Mouse (Mus musculus) stomach, embryonic 16.5 days (tissue): ENCODE data around the gene Kcnh7. TPM values are rescaled to one million over a fixed set of nuclear protein-coding genes. Genes with fewer than 3 reads are reported as not detected.

Experiments used
- ATAC-seq: fragments of 200-750 bp; cut with Nextera tagmentation; 2 replicates; pipeline ENCODE4 v1.8.0; 2017; ENCODE audit warnings: moderate number of reproducible peaks, moderate TSS enrichment; ENCODE audit not compliant: insufficient read depth, low FRiP score
- H3K27ac ChIP-seq: fragments of 300-500 bp; sonication (generic); 2 replicates; pipeline ENCODE4 v1.5.1; 2014; ENCODE audit warnings: low read length
- H3K27me3 ChIP-seq: fragments of 300-500 bp; sonication (generic); 2 replicates; pipeline ENCODE4 v1.6.1; 2014; ENCODE audit warnings: low read length, control low read depth, mixed read lengths; ENCODE audit not compliant: control insufficient read depth, insufficient read depth
- H3K36me3 ChIP-seq: fragments of 300-500 bp; sonication (generic); 2 replicates; pipeline ENCODE4 v1.6.1; 2014; ENCODE audit warnings: low read length; ENCODE audit not compliant: control insufficient read depth, insufficient read depth
- H3K4me1 ChIP-seq: fragments of 300-500 bp; sonication (generic); 2 replicates; pipeline ENCODE4 v1.6.1; 2014; ENCODE audit warnings: low read length, control low read depth, mixed read lengths; ENCODE audit not compliant: control insufficient read depth, insufficient read depth
- H3K4me2 ChIP-seq: fragments of 300-500 bp; sonication (generic); 2 replicates; pipeline ENCODE4 v1.6.1; 2014; ENCODE audit warnings: low read depth, low read length, mixed read lengths
- H3K4me3 ChIP-seq: fragments of 300-500 bp; sonication (generic); replicated peaks from 2 replicates; pipeline ENCODE4 v1.5.1; 2014; ENCODE audit warnings: mild to moderate bottlenecking, low read length
- H3K9ac ChIP-seq: fragments of 300-500 bp; sonication (generic); 2 replicates; pipeline ENCODE4 v1.6.1; 2014; ENCODE audit warnings: low read length
- H3K9me3 ChIP-seq: fragments of 300-500 bp; sonication (generic); replicated peaks from 2 replicates; pipeline ENCODE4 v1.6.1; 2016; ENCODE audit warnings: low read length, control low read depth; ENCODE audit not compliant: control insufficient read depth
- WGBS: fragments of 180-500 bp; shearing (Covaris S2); extraction: QIAGEN DNeasy Blood & Tissue Kit; methylation state at CpG from one replicate; pipeline ENCODE4 v1.1.7; 2014; 5-methylcytosine and 5-hydroxymethylcytosine counted together
- polyA plus RNA-seq: library from polyadenylated mRNA; unstranded; fragments of >200 nt; fragmentation: Nextera tagmentation; extraction: Ambion mirVana; gene quantifications from 2 replicates; pipeline ENCODE4 v1.2.1, GENCODE M21; 2015

The Kcnh7 gene
- polyA plus RNA-seq, 1 experiment from 2014 or later, result 0.28 TPM

DNA sequence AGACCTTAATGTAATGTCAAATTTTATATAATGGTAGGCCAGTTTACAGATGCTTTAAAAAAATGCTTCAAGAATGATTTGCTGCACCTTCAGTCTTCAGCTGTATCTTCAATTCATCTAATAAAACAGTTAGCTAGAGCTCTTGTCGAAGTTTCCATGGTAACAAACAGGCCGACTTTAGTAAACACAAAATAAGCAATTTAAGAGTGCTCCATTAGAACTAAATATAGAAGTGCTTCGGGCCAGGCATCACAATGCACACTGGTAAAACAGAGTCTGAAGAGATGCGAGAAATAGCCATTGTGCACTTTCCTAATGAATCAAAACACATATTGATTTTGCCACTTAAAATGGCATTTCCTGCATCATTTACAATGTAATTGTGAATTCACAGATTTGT lies 305.3 kb downstream of the Kcnh7 start:
- Histone ChIP-seq H3K9me3 (no peaks in the 10 kb centered on the region), H3K4me1 (no peaks in the 10 kb centered on the region), H3K4me2 (no peak overlapping the region), H3K27me3 (no peaks in the 10 kb centered on the region), H3K9ac (no peak overlapping the region), H3K36me3 (no peaks in the 10 kb centered on the region), H3K4me3 (no peak overlapping the region), H3K27ac (no peak overlapping the region)
- WGBS, result 69% methylated on average over 4 of the region's 4 CpGs
- ATAC-seq, result no peak

DNA sequence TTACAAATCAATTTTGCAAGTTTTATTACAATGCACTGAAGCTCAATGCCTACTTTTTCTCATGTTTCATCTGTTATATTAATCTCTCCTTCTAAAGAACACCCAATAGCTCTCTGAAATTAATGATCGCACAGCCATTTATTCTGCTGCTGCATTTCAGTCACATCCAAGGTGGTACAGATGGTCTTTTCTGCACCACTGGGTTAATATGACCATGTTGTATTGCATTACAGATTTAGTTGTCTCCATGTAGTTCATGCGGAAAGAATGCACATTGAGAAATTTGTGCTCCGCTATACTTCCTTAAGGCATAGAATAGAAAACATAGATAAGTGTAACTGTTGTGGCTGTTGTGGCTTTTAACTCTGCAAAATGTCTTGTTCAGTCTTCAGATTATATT lies 328.7 kb downstream of the Kcnh7 start:
- H3K9me3 ChIP-seq, result no peaks in the 10 kb centered on the region
- no peaks in the 10 kb centered on the region for H3K36me3 ChIP-seq
- no peak overlapping the region for H3K27ac ChIP-seq
- no peaks in the 10 kb centered on the region for H3K27me3 ChIP-seq
- no peak overlapping the region for H3K9ac ChIP-seq
- no peaks in the 10 kb centered on the region for H3K4me1 ChIP-seq
- no peak overlapping the region for H3K4me3 ChIP-seq
- H3K4me2 ChIP-seq, result no peak overlapping the region
- 96% methylated on average over 3 of the region's 3 CpGs for WGBS
- no peak for ATAC-seq

- H3K4me3 ChIP-seq, result no peak overlapping the region
- no peak overlapping the region for H3K4me2 ChIP-seq
- H3K36me3 ChIP-seq, result no peaks in the 10 kb centered on the region
- no peaks in the 10 kb centered on the region for H3K4me1 ChIP-seq
- no peak overlapping the region for H3K27ac ChIP-seq
- ATAC-seq, result no peak
- 71% methylated on average over 1 of the region's 1 CpGs for WGBS
- no peaks in the 10 kb centered on the region for H3K9me3 ChIP-seq
- H3K27me3 ChIP-seq, result no peaks in the 10 kb centered on the region
- H3K9ac ChIP-seq, result no peak overlapping the region
Observed at GRCm38 (mm10) chr2:62842630-62843029, 341.5 kb downstream of the Kcnh7 start.

- Histone ChIP-seq H3K27ac (no peak overlapping the region), H3K4me2 (no peak overlapping the region), H3K36me3 (no peaks in the 10 kb centered on the region), H3K4me3 (no peak overlapping the region), H3K4me1 (no peaks in the 10 kb centered on the region), H3K9me3 (no peaks in the 10 kb centered on the region), H3K27me3 (no peaks in the 10 kb centered on the region), H3K9ac (no peak overlapping the region)
- ATAC-seq, result no peak
- WGBS, result 76% methylated on average over 1 of the region's 1 CpGs
Observed at GRCm38 (mm10) chr2:62834261-62834660, 349.8 kb downstream of the Kcnh7 start.

GRCm38 (mm10) chr2:62819231-62819630 lies 364.9 kb downstream of the Kcnh7 start:
- Histone ChIP-seq H3K36me3 (no peaks in the 10 kb centered on the region), H3K4me3 (no peak overlapping the region), H3K9ac (no peak overlapping the region), H3K27me3 (no peaks in the 10 kb centered on the region), H3K4me1 (no peaks in the 10 kb centered on the region), H3K4me2 (no peak overlapping the region), H3K27ac (no peak overlapping the region), H3K9me3 (no peaks in the 10 kb centered on the region)
- WGBS, result 63% methylated on average over 2 of the region's 2 CpGs
- ATAC-seq, result no peak

- H3K36me3 ChIP-seq, result no peaks in the 10 kb centered on the region
- ATAC-seq, result no peak
- no peaks in the 10 kb centered on the region for H3K9me3 ChIP-seq
- no peak overlapping the region for H3K4me2 ChIP-seq
- H3K4me3 ChIP-seq, result no peak overlapping the region
- no peaks in the 10 kb centered on the region for H3K4me1 ChIP-seq
- no peak overlapping the region for H3K27ac ChIP-seq
- H3K9ac ChIP-seq, result no peak overlapping the region
- WGBS, result 79% methylated on average over 3 of the region's 3 CpGs
- no peaks in the 10 kb centered on the region for H3K27me3 ChIP-seq
Observed at GRCm38 (mm10) chr2:62816016-62816415, 368.1 kb downstream of the Kcnh7 start.

- no peak for ATAC-seq
- H3K9ac ChIP-seq, result no peak overlapping the region
- no peak overlapping the region for H3K27ac ChIP-seq
- 46% methylated on average over 4 of the region's 4 CpGs for WGBS
- H3K4me3 ChIP-seq, result no peak overlapping the region
- H3K27me3 ChIP-seq, result no peaks in the 10 kb centered on the region
- H3K4me2 ChIP-seq, result no peak overlapping the region
- H3K9me3 ChIP-seq, result no peaks in the 10 kb centered on the region
- no peaks in the 10 kb centered on the region for H3K36me3 ChIP-seq
- H3K4me1 ChIP-seq, result no peaks in the 10 kb centered on the region
Observed at GRCm38 (mm10) chr2:62808813-62809212, 375.3 kb downstream of the Kcnh7 start.

DNA sequence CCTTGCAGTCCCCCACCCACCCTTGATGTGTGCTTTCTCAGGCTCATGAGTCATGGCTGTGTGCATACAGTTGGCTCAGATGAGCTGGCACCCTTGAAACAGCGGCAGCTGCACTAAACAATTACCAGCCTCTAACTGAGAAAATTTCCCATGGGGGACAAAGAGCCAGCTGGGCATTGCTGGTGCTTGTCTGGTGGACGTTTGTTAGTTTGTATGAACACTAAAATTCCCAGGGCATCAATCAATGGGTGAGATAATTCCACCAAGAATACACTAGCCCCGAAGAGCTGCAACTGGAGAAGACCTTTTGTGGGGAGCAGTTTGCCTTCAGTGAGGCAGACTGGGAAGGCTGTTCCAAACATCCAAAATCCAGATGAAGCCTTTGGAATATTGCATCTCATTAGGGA lies 376.6 kb downstream of the Kcnh7 start:
- Histone ChIP-seq H3K4me3 (no peak overlapping the region), H3K27ac (no peak overlapping the region), H3K4me1 (no peaks in the 10 kb centered on the region), H3K4me2 (no peak overlapping the region), H3K27me3 (no peaks in the 10 kb centered on the region), H3K36me3 (no peaks in the 10 kb centered on the region), H3K9me3 (no peaks in the 10 kb centered on the region), H3K9ac (no peak overlapping the region)
- 21% methylated on average over 3 of the region's 3 CpGs for WGBS
- 0 out of 2 replicates have a peak, but pooled peaks have one; percentile 40 for ATAC-seq

GRCm38 (mm10) chr2:62806931-62807330 lies 377.2 kb downstream of the Kcnh7 start:
- no peak overlapping the region for H3K4me2 ChIP-seq
- ATAC-seq, result no peak
- 84% methylated on average over 3 of the region's 3 CpGs for WGBS

DNA sequence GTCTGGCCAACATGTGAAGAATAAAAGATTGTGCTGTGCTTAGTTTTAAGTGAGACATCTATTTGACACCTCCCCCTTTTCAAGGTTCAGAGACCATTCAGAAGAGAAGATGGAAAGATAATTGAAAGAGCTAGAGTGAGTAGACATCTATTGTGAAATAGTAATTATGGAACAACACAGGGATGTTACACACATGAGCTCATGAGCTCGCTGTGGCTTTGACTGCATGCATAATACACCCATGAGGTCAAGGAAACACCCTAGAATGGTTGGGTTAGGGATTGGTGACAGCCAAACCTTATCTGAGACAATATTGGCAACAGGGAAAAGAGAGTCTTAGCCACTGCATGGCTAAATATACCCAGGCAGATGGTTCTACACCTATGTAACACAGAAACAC lies 380.1 kb downstream of the Kcnh7 start:
- Histone ChIP-seq H3K36me3 (no peaks in the 10 kb centered on the region), H3K4me3 (no peak overlapping the region), H3K4me2 (no peak overlapping the region), H3K9ac (no peak overlapping the region), H3K27me3 (no peaks in the 10 kb centered on the region), H3K9me3 (no peaks in the 10 kb centered on the region), H3K27ac (no peak overlapping the region), H3K4me1 (no peaks in the 10 kb centered on the region)
- no peak for ATAC-seq
- 71% methylated on average over 1 of the region's 1 CpGs for WGBS

More at GRCm38 (mm10) chr2:62806931-62807330, 377.2 kb downstream of the Kcnh7 start:
- no peaks in the 10 kb centered on the region for H3K9me3 ChIP-seq
- H3K4me1 ChIP-seq, result no peaks in the 10 kb centered on the region
- H3K27ac ChIP-seq, result no peak overlapping the region
- no peak overlapping the region for H3K9ac ChIP-seq
- no peaks in the 10 kb centered on the region for H3K27me3 ChIP-seq
- no peak overlapping the region for H3K4me3 ChIP-seq
- H3K36me3 ChIP-seq, result no peaks in the 10 kb centered on the region
